Mouse (Mus musculus): ENCODE results near the gene Nfe2l2. TPM values are rescaled to one million over a fixed set of nuclear protein-coding genes. Genes with fewer than 3 reads are reported as not detected.
"Not testable (repeated sequence)": the region's sequence is repeated elsewhere in the genome, so short reads cannot be mapped to it uniquely, and the experiment has no call there.

Nfe2l2 gene
- polyA plus RNA-seq, 1 experiment from 2014 or later = 11.4 TPM

GRCm38 (mm10) chr2:75636261-75637054 lies 68.0 kb downstream of the Nfe2l2 start:
- Histone ChIP-seq H3K4me1 (ENCODE audit: control insufficient read depth, insufficient read depth, low read length) (no peaks in the 10 kb centered on the region), H3K27me3 (ENCODE audit: control insufficient read depth, insufficient read depth, low read length) (no peaks in the 10 kb centered on the region), H3K4me2 (ENCODE audit: low read length) (no peak overlapping the region), H3K27ac (replicated peaks; ENCODE audit: low read depth, low read length) (no peak overlapping the region), H3K4me3 (replicated peaks; ENCODE audit: low read depth, low read length) (no peak overlapping the region), H3K9ac (replicated peaks; ENCODE audit: low read length) (no peak overlapping the region), H3K36me3 (ENCODE audit: control insufficient read depth, insufficient read depth, low read length) (no peaks in the 10 kb centered on the region), H3K9me3 (ENCODE audit: control insufficient read depth, low read length) (no peaks in the 10 kb centered on the region)
- no peak for ATAC-seq (ENCODE audit: low FRiP score, low TSS enrichment)
- 76% methylated on average over 6 of the region's 6 CpGs for WGBS
- no peak for DNase-seq

DNA sequence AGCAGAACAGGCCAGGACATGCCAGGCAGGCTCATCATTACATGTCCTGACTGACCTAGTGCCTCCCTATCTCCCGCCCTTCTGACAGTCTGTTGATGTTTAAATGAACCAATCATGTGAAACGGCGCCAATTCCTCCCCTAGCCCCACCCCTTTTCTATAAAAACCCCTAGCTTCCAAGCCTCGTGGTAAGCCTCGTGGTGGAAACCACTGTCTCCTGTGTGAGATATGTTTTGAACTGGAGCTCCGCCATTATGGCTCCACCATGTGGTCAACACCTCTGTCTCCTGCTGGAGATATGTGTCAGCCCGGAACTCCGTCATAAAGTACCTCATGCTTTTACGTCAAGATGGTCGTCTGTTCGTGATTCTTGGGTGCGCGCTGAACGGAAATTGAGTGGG lies 70.0 kb downstream of the Nfe2l2 start:
- not testable (repeated sequence) for H3K4me2 ChIP-seq (ENCODE audit: low read length); H3K36me3 ChIP-seq (ENCODE audit: control insufficient read depth, insufficient read depth, low read length); H3K9ac ChIP-seq (replicated peaks; ENCODE audit: low read length); H3K27me3 ChIP-seq (ENCODE audit: control insufficient read depth, insufficient read depth, low read length); H3K4me1 ChIP-seq (ENCODE audit: control insufficient read depth, insufficient read depth, low read length); H3K4me3 ChIP-seq (replicated peaks; ENCODE audit: low read depth, low read length); DNase-seq; H3K27ac ChIP-seq (replicated peaks; ENCODE audit: low read depth, low read length); ATAC-seq (ENCODE audit: low FRiP score, low TSS enrichment); H3K9me3 ChIP-seq (ENCODE audit: control insufficient read depth, low read length)
- 94% methylated on average over 14 of the region's 14 CpGs for WGBS

DNA sequence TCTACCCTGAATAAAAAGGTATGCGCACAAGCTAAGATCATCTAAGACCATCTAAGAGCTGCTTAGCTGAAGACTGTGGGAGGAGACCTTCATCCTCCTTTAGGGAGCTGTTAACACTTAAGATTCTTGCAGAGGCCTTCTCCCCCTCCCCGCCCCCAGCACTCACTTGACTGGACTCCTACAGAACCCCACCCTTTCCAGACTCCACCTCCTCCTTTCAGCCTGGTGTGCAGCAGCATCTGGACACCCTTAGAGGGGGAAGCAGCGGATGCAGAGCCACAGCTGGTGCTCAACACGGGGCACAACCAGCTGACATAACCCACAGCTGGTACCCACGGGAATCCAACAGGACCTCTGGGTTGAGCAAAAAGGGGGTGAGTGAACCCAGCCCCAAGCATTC lies 70.7 kb downstream of the Nfe2l2 start:
- H3K4me1 ChIP-seq (ENCODE audit: control insufficient read depth, insufficient read depth, low read length) = no peaks in the 10 kb centered on the region
- no peaks in the 10 kb centered on the region for H3K27me3 ChIP-seq (ENCODE audit: control insufficient read depth, insufficient read depth, low read length)
- ATAC-seq (ENCODE audit: low FRiP score, low TSS enrichment) = no peak
- no peaks in the 10 kb centered on the region for H3K9me3 ChIP-seq (ENCODE audit: control insufficient read depth, low read length)
- no peak overlapping the region for H3K4me3 ChIP-seq (replicated peaks; ENCODE audit: low read depth, low read length)
- H3K9ac ChIP-seq (replicated peaks; ENCODE audit: low read length) = no peak overlapping the region
- no peak overlapping the region for H3K27ac ChIP-seq (replicated peaks; ENCODE audit: low read depth, low read length)
- H3K36me3 ChIP-seq (ENCODE audit: control insufficient read depth, insufficient read depth, low read length) = no peaks in the 10 kb centered on the region
- DNase-seq = no peak
- 84% methylated on average over 5 of the region's 5 CpGs for WGBS
- H3K4me2 ChIP-seq (ENCODE audit: low read length) = no peak overlapping the region

DNA sequence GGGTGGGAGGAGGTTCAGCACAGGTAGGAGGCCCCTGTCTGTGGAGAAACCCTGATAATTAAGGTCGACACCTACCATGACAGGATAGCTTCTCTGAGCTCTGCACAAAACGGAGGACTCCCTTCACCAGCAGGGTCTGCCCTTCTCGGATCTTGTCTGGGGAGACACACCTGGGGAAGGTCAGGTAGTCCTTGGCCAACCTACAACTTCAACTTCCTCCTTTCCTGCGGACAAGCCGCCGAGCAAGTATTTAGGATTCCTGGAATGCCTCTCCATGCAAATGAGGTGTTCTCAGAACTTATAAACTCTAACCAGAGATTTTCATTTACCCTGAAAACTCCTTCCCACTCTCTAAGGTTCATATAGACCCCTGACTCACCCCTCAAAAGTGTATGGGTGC lies 71.1 kb downstream of the Nfe2l2 start:
- H3K4me2 ChIP-seq (ENCODE audit: low read length) = no peak overlapping the region
- H3K9ac ChIP-seq (replicated peaks; ENCODE audit: low read length) = no peak overlapping the region
- H3K27ac ChIP-seq (replicated peaks; ENCODE audit: low read depth, low read length) = no peak overlapping the region
- H3K4me1 ChIP-seq (ENCODE audit: control insufficient read depth, insufficient read depth, low read length) = no peaks in the 10 kb centered on the region
- H3K36me3 ChIP-seq (ENCODE audit: control insufficient read depth, insufficient read depth, low read length) = no peaks in the 10 kb centered on the region
- H3K4me3 ChIP-seq (replicated peaks; ENCODE audit: low read depth, low read length) = no peak overlapping the region
- H3K9me3 ChIP-seq (ENCODE audit: control insufficient read depth, low read length) = no peaks in the 10 kb centered on the region
- H3K27me3 ChIP-seq (ENCODE audit: control insufficient read depth, insufficient read depth, low read length) = no peaks in the 10 kb centered on the region
- WGBS = 83% methylated on average over 6 of the region's 6 CpGs
- DNase-seq = no peak
- no peak for ATAC-seq (ENCODE audit: low FRiP score, low TSS enrichment)

DNA sequence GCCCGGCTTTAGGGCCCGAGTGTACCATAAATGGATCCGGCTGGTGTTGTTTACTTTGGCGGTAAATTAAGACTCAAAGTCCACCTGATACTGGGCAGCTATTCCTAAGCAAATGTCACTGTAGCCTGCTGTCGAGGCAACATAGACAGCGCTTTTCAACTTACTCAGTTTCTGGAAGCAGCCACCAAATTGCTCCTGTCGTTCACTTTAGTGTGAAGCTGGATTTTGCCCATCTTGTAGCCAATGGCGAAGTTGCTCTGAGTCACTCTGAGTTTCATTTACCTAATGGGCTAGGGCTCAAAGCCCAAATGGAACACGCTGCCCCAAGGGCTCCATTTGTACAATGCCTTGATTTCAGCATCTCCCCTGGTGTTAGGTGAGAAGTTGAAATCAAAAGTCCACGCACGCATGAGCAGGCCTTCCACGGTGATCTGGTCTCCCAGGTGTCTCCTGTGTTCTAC lies 71.7 kb downstream of the Nfe2l2 start:
- H3K4me2 ChIP-seq (ENCODE audit: low read length) = no peak overlapping the region
- no peak overlapping the region for H3K27ac ChIP-seq (replicated peaks; ENCODE audit: low read depth, low read length)
- WGBS = 94% methylated on average over 12 of the region's 12 CpGs
- no peaks in the 10 kb centered on the region for H3K36me3 ChIP-seq (ENCODE audit: control insufficient read depth, insufficient read depth, low read length)
- no peaks in the 10 kb centered on the region for H3K27me3 ChIP-seq (ENCODE audit: control insufficient read depth, insufficient read depth, low read length)
- H3K4me1 ChIP-seq (ENCODE audit: control insufficient read depth, insufficient read depth, low read length) = no peaks in the 10 kb centered on the region
- no peaks in the 10 kb centered on the region for H3K9me3 ChIP-seq (ENCODE audit: control insufficient read depth, low read length)
- no peak overlapping the region for H3K9ac ChIP-seq (replicated peaks; ENCODE audit: low read length)
- ATAC-seq (ENCODE audit: low FRiP score, low TSS enrichment) (no peak), DNase-seq (no peak)
- no peak overlapping the region for H3K4me3 ChIP-seq (replicated peaks; ENCODE audit: low read depth, low read length)

DNA sequence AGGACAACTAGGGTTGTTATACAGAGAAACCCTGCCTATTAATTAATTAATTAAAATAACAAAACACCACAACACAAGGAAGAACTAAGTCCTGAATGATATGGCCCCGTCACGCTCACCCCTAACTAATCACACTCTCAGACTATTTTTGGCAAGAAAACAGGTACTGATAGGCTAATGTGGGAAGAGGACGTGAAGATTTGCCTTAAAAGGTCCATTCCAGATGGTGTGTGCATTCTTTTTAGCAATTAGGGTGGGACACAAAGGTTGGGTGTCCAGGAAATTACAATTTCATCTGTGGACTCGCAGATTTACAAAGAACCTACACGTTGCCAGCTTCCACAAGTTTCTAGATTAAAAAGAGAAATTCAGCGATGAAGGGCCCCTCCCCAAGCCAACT lies 72.4 kb downstream of the Nfe2l2 start:
- Histone ChIP-seq H3K27me3 (ENCODE audit: control insufficient read depth, insufficient read depth, low read length) (no peaks in the 10 kb centered on the region), H3K4me3 (replicated peaks; ENCODE audit: low read depth, low read length) (no peak overlapping the region), H3K9me3 (ENCODE audit: control insufficient read depth, low read length) (no peaks in the 10 kb centered on the region), H3K9ac (replicated peaks; ENCODE audit: low read length) (no peak overlapping the region), H3K36me3 (ENCODE audit: control insufficient read depth, insufficient read depth, low read length) (no peaks in the 10 kb centered on the region), H3K4me1 (ENCODE audit: control insufficient read depth, insufficient read depth, low read length) (no peaks in the 10 kb centered on the region), H3K27ac (replicated peaks; ENCODE audit: low read depth, low read length) (no peak overlapping the region), H3K4me2 (ENCODE audit: low read length) (no peak overlapping the region)
- 86% methylated on average over 6 of the region's 6 CpGs for WGBS
- ATAC-seq (ENCODE audit: low FRiP score, low TSS enrichment) (no peak), DNase-seq (no peak)

DNA sequence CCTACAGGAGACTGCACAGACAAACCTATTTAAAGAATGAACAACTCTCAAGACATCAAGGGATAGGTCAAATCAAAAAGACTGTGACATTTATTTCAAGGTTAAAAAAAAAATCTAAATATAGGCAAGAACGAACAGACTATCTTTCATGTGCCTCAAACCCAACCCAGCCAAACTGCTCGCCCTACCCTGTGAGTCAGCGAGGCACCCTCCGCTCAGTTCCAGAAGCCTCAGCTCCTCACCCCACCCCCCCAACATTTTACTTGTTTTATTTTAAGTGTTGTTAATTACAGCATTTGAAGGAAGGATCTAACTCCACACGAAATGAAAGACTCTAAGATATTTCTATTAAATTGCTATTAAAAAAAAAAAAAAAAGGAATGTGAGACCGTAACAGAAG lies 73.0 kb downstream of the Nfe2l2 start:
- Histone ChIP-seq H3K4me1 (ENCODE audit: control insufficient read depth, insufficient read depth, low read length) (no peaks in the 10 kb centered on the region), H3K27me3 (ENCODE audit: control insufficient read depth, insufficient read depth, low read length) (no peaks in the 10 kb centered on the region), H3K9ac (replicated peaks; ENCODE audit: low read length) (no peak overlapping the region), H3K9me3 (ENCODE audit: control insufficient read depth, low read length) (no peaks in the 10 kb centered on the region), H3K36me3 (ENCODE audit: control insufficient read depth, insufficient read depth, low read length) (no peaks in the 10 kb centered on the region), H3K4me3 (replicated peaks; ENCODE audit: low read depth, low read length) (no peak overlapping the region), H3K4me2 (ENCODE audit: low read length) (no peak overlapping the region), H3K27ac (replicated peaks; ENCODE audit: low read depth, low read length) (no peak overlapping the region)
- DNase-seq = no peak
- WGBS = 92% methylated on average over 6 of the region's 6 CpGs
- ATAC-seq (ENCODE audit: low FRiP score, low TSS enrichment) = no peak

GRCm38 (mm10) chr2:75628487-75628886 lies 76.0 kb downstream of the Nfe2l2 start:
- DNase-seq = no peak
- no peak overlapping the region for H3K27ac ChIP-seq (replicated peaks; ENCODE audit: low read depth, low read length)
- H3K9ac ChIP-seq (replicated peaks; ENCODE audit: low read length) = no peak overlapping the region
- H3K9me3 ChIP-seq (ENCODE audit: control insufficient read depth, low read length) = no peaks in the 10 kb centered on the region
- no peaks in the 10 kb centered on the region for H3K27me3 ChIP-seq (ENCODE audit: control insufficient read depth, insufficient read depth, low read length)
- H3K4me1 ChIP-seq (ENCODE audit: control insufficient read depth, insufficient read depth, low read length) = no peaks in the 10 kb centered on the region
- no peak for ATAC-seq (ENCODE audit: low FRiP score, low TSS enrichment)
- WGBS = 94% methylated on average over 8 of the region's 8 CpGs
- no peaks in the 10 kb centered on the region for H3K36me3 ChIP-seq (ENCODE audit: control insufficient read depth, insufficient read depth, low read length)
- H3K4me3 ChIP-seq (replicated peaks; ENCODE audit: low read depth, low read length) = no peak overlapping the region
- H3K4me2 ChIP-seq (ENCODE audit: low read length) = no peak overlapping the region
